Mouse (Mus musculus) left cerebral cortex, adult 11 months (tissue): ENCODE results near the gene Epha5.

Experiments used
- DNase-seq: peaks from one replicate; pipeline ENCODE4 v3.0.0; 2022; ENCODE audit warnings: low spot score

Gene Epha5

GRCm38 (mm10) chr5:84417062-84417879, at the start of gene Epha5:
Gene Epha5 (minus strand): TSS chr5:84417382.
- peak; percentile 79 for DNase-seq

GRCm38 (mm10) chr5:84456216-84456615, 39.0 kb upstream of the Epha5 start:
- no peak for DNase-seq

- no peak for DNase-seq
Measured at GRCm38 (mm10) chr5:84454641-84455040, 37.5 kb upstream of the Epha5 start.

GRCm38 (mm10) chr5:84453839-84454238, 36.7 kb upstream of the Epha5 start:
- DNase-seq = no peak

- peak; percentile 13 for DNase-seq
Measured at GRCm38 (mm10) chr5:84440232-84440631, 23.1 kb upstream of the Epha5 start.

- no peak for DNase-seq
Measured at GRCm38 (mm10) chr5:84415961-84416821, 991 bp downstream of the Epha5 start.

- peak; percentile 21 for DNase-seq
Measured at GRCm38 (mm10) chr5:84414931-84415431, 2.2 kb downstream of the Epha5 start.

- DNase-seq = no peak
Measured at GRCm38 (mm10) chr5:84413026-84413425, 4.2 kb downstream of the Epha5 start.

GRCm38 (mm10) chr5:84408370-84408769, 8.8 kb downstream of the Epha5 start:
- no peak for DNase-seq

- no peak for DNase-seq
Measured at GRCm38 (mm10) chr5:84397085-84397484, 20.1 kb downstream of the Epha5 start.

GRCm38 (mm10) chr5:84365334-84365733, 51.8 kb downstream of the Epha5 start:
- no peak for DNase-seq

GRCm38 (mm10) chr5:84359430-84359829, 57.8 kb downstream of the Epha5 start:
- no peak for DNase-seq

- DNase-seq = no peak
Measured at GRCm38 (mm10) chr5:84353069-84353468, 64.1 kb downstream of the Epha5 start.

- no peak for DNase-seq
Measured at GRCm38 (mm10) chr5:84346728-84347499, 70.3 kb downstream of the Epha5 start.

GRCm38 (mm10) chr5:84335834-84336465, 81.2 kb downstream of the Epha5 start:
- DNase-seq = no peak

- no peak for DNase-seq
Measured at GRCm38 (mm10) chr5:84334481-84334880, 82.7 kb downstream of the Epha5 start.

GRCm38 (mm10) chr5:84331631-84332030, 85.6 kb downstream of the Epha5 start:
- DNase-seq = no peak

GRCm38 (mm10) chr5:84320553-84320952, 96.6 kb downstream of the Epha5 start:
- DNase-seq = no peak

GRCm38 (mm10) chr5:84320138-84320537, 97.0 kb downstream of the Epha5 start:
- DNase-seq = no peak

- no peak for DNase-seq
Measured at GRCm38 (mm10) chr5:84318814-84319340, 98.3 kb downstream of the Epha5 start.

GRCm38 (mm10) chr5:84317839-84318238, 99.3 kb downstream of the Epha5 start:
- peak; percentile 14 for DNase-seq
